Mouse (Mus musculus) stomach, postnatal 0 days (tissue): ENCODE measurements around the gene Serpine2.

Source experiments
- CTCF ChIP-seq: IDR thresholded peaks from 2 replicates; pipeline ENCODE4 v1.5.1; 2016; ENCODE audit warnings: antibody characterized with exemption, low read depth, mild to moderate bottlenecking, moderate library complexity
- EP300 ChIP-seq: optimal IDR thresholded peaks from 2 replicates; pipeline ENCODE3; 2016; ENCODE audit warnings: antibody characterized with exemption

DNA sequence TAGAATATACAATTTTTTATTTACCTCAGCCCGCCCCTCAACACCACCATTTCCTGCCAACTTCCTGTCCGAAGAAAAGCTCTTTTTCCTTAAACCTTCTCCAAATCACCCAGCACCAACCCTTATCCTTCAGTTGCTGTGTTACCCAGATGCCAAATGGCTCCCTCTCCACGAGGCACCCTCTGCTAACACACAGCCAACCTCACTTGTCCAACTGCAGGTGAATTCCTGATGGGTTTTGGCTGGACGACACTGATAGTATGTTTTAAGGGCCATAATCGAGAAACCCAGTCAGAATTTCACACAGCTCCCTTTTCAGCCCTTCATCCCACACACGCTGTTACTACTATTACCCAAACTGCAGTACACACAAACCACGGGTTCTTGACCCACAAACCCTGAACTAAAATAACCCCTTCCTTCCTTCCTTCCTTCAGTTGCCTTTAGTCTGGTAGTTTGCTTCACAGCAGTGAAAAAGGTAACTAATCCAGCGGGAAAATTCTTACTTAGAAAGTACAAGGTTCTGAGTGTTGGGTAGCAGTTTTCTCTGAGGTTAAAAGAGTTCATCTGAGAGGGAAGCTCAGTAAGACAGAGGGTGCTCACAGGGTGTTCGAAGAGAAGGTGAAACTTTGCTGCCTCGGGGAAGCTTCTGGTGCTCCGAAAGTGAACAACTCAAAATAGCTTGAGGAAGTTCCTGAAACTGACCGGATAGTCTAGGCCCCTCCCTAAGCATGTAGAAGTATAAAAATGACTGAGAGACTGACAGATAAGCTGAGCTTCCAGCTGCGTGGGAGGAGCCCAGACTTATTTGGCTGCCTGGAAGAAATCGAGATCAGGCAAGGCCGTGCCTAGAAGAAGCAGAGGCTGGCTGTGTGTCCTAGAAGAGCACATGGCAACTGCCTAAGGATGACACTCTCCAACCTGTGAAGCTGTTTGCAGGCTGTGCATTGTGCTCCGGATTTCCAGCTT lies 98.4 kb downstream of the Serpine2 start:
- TF ChIP-seq CTCF: no peak
- no peak for TF ChIP-seq EP300
